ENCODE assay signal across 19 mouse cellular contexts in genomic region chr8:8499921-8500320, GRCm38 (mm10).
"Had no signal": no experiment of that assay in that cellular context is flagged by ENCODE, and none has a peak within 500 bp of the region (broad histone marks: within the 10 kb centered on the region; RNA-seq: fewer than 3 reads in every experiment).

No protein-coding gene starts in this region.

- H3K4me1 ChIP-seq: midbrain, embryonic 12.5 days had no signal

- H3K36me3 ChIP-seq: midbrain, embryonic 10.5 days; midbrain, embryonic 12.5 days; neural tube, embryonic 13.5 days; neural tube, embryonic 15.5 days had no signal

- H3K27ac ChIP-seq: midbrain, embryonic 10.5 days; midbrain, embryonic 12.5 days; neural tube, embryonic 13.5 days; neural tube, embryonic 15.5 days had no signal

- H3K9me3 ChIP-seq: neural tube, embryonic 15.5 days had no signal

- ATAC-seq: midbrain, embryonic 16.5 days had no signal

- H3K4me2 ChIP-seq: lung, embryonic 14.5 days; midbrain, embryonic 12.5 days; neural tube, embryonic 13.5 days; neural tube, embryonic 15.5 days had no signal

- H3K9ac ChIP-seq: lung, embryonic 14.5 days; midbrain, embryonic 12.5 days; neural tube, embryonic 13.5 days; neural tube, embryonic 15.5 days had no signal

- H3K27me3 ChIP-seq: neural tube, embryonic 13.5 days had no signal

- DNase-seq: lung, adult 18-20 months; lung, embryonic 14.5 days; lung, postnatal 10 days; lung, postnatal 4 days; midbrain, embryonic 14.5 days; retina, postnatal 1 day; right cerebral cortex, adult 18-20 months; right cerebral cortex, postnatal 25 days; right cerebral cortex, postnatal 4 days; spleen, adult 18-20 months; thymus, adult 2 months; thymus, postnatal 25 days; thymus, postnatal 4 days had no signal

- H3K4me3 ChIP-seq: midbrain, embryonic 10.5 days; midbrain, embryonic 12.5 days; myocyte; neural tube, embryonic 13.5 days; neural tube, embryonic 15.5 days had no signal
